Mouse (Mus musculus): ENCODE data around the gene Pcdh9.

Gene Pcdh9

GRCm38 (mm10) chr14:93126993-93127392, 763.5 kb downstream of the Pcdh9 start:
- DNase-seq = no peak

GRCm38 (mm10) chr14:93102755-93103154, 787.7 kb downstream of the Pcdh9 start:
- DNase-seq = no peak

DNA sequence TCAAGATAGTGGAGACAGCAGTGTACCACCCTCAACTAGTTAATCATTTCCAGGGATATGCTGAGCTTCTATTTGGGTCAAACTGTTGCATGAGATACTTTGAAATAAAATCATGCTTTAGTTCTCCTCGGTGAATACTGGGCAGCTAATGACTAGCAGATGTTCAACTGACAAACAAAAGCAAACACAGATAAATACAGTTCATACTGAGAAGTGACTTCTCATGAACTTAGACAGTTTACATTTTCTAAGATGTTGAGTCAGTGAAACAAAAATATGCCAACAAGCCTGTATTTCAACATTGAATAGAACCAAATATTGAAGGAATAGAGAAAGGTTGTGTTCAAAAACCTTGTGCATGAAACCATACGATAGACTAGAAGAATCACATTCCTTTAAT, 795.4 kb downstream of the Pcdh9 start:
- DNase-seq = no peak

DNA sequence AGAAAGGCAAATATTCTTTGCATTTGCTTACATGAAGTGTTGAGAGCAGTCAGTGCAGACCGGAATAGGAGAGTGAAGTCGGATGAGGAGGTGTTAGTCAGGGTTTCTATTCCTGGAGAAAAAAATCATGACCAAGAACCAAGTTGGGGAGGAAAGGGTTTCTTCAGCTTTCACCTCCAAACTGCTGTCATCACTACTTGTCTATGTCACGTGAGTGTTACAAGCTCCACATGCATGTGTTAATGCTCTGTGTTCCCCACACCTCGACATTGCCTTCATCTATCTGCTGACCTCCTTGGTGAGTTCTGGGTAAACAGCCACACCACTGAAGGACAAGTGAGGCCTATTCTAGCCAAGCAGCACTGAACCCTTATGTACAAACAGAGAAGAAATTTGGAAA, 797.7 kb downstream of the Pcdh9 start:
- DNase-seq = no peak

GRCm38 (mm10) chr14:93085646-93086045, 804.8 kb downstream of the Pcdh9 start:
- no peak for DNase-seq

- DNase-seq = no peak
Observed at GRCm38 (mm10) chr14:93083140-93083539, 807.3 kb downstream of the Pcdh9 start.

GRCm38 (mm10) chr14:93080910-93081309, 809.6 kb downstream of the Pcdh9 start:
- DNase-seq = no peak

DNA sequence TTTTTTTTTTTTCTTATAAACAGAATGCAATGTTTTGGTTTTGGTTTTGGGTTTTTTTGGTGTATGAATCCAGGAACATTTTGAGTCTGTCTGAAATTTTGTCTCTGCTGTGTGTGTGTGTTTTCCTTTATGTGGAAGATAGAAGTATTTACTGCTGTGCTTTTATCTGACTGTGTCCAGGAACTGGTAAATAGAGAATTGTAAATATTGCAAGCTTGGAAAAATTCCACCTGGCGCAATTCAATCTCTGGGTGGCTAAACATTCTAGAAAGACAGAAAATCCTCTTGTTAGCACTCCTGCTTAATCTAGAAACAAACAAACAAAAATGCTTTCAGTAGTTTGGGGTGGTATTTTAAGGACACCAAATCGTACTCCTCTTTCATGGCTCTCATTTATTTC, 814.7 kb downstream of the Pcdh9 start:
- no peak for DNase-seq

GRCm38 (mm10) chr14:93072346-93072745, 818.1 kb downstream of the Pcdh9 start:
- no peak for DNase-seq

- DNase-seq = no peak
Observed at GRCm38 (mm10) chr14:93070140-93070539, 820.3 kb downstream of the Pcdh9 start.

DNA sequence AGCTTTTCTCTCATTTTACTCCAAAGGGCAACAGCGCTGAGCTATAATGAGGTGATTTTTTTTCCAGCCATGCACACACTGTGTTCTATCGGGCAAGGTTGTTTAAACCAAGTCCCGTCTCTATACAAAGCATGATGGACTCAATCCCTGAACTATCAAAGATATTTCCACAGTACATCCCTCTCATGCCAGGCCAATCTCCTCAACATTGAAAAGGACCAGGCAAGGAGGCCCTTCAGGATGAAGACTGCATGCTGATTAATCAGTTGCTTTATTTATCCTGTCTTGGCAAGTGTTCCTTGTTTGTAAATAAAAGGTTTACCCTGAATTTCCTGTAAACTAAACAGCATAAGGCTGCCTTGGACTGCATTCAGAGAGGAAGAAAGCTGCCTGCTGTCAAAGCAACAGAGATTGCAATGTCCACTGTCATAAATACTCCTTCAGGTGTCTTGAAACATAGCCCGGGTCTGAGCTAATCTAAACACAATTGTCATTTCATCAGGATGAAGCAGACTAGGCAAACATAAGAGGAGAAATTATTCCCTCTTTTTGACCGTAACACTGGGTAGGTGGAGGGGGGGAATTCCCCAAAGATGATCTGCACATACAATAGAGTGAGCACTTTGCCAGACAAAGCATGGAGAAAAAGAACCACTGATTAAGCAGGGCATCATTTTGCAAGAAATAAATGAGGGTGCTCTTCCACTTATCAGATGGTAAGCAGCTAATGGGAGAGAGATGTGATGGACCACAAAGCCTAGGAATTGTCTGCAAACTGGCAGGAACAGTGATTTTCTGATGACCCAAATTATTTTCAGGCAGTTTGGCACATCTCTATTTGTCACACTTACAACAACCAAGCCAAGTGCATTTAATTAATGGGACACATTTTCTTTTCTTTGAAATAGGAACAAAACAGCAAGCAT, 822.8 kb downstream of the Pcdh9 start:
- no peak for DNase-seq

- DNase-seq = no peak
Observed at GRCm38 (mm10) chr14:93066732-93067410, 823.6 kb downstream of the Pcdh9 start.

DNA sequence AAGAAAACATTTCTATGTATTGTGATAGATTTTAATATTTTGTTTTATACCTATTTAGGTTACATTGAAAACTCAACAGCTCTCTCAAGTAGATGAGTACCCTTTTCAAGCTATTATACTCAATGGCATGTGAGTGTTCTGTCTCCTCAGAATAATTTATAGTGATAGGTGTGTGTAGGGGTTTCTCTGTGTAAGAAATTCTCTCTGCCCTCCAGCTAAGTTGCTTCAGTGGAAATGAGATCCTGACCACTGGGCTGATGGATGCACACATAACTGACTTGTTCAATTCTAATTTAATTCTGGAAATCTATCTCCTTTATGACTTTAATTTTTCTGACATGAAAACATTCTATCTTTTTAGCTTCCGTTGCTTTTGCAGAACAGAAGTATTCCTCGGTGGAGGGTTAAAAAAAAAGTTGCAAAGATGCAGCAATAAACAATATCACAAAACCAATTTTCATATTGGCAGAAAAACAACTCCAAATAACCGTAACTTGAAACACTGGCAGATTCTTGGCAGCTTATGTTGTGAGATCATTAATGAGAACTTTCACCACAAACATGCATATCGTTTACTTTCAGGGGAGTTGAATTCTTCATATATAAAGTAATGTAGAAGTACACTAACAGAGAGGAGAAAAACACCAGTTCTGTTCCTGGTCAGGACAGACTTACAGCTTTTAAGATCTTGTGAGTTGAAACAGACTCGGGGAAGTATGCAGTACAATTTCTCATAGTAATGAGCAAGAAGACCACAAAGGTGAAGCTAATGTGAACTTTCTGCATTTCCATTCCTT, 828.5 kb downstream of the Pcdh9 start:
- DNase-seq = no peak

DNA sequence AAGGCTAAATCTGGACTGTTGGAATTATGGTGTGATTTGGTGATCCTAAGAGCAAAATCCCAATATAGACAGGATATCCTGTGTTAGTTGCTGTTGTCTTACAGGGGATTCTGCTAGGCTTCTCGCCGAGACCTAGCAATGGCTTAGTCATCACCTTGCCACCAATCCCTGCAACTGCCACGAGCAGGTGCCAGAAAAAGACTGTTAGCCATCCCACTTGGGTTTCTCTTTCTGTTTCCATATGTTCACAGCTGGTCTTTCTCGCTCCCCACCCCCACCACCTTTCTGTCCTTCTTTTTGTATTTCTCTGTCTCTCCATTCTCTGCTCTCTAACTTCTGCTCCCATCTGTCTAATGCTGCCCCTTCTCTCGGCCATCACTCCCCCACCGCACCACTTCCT, 831.7 kb downstream of the Pcdh9 start:
- no peak for DNase-seq

- no peak for DNase-seq
Observed at GRCm38 (mm10) chr14:93055997-93056396, 834.5 kb downstream of the Pcdh9 start.

DNA sequence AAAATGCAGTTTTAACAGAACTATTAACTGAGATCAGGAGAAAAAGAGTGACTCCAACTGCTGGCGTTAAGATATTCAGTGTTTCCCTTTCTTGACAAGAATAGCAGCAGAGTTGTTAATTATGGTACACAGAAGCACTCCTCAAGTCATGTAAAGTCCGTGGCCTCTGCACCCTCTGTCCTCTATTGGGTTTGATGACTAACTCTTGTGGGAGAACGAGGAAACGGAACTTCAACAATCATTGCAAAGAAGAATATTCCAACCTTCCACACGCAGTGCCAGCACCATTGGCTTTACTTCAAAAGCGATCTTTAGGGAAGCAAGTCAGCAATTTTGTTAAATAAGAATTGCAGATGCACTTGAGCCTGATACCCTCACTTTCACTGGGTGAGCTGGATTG, 849.9 kb downstream of the Pcdh9 start:
- DNase-seq = no peak

GRCm38 (mm10) chr14:93039326-93040221, 850.9 kb downstream of the Pcdh9 start:
- DNase-seq = no peak

- peak; percentile 12 for DNase-seq
Observed at GRCm38 (mm10) chr14:93009147-93010064, 881.1 kb downstream of the Pcdh9 start.

Data from right cerebral cortex, postnatal 14 days (tissue).